Mouse (Mus musculus) kidney, postnatal 0 days (tissue): Measurements from ENCODE around the gene Twnk. TPM values are rescaled to one million over a fixed set of nuclear protein-coding genes. Genes with fewer than 3 reads are reported as not detected.

ENCODE experiments used
- ATAC-seq: fragments of 200-750 bp; cut with Nextera tagmentation; replicated peaks from 2 replicates; pipeline ENCODE4 v1.8.0; 2017; ENCODE audit warnings: low read depth, moderate number of reproducible peaks, moderate TSS enrichment, moderate library complexity; ENCODE audit not compliant: low FRiP score
- DNase-seq: peaks from one replicate; pipeline ENCODE4 v3.0.0-alpha.2; 2016; ENCODE audit warnings: low spot score
- H3K27ac ChIP-seq: fragments of 300-500 bp; sonication (generic); 2 replicates; pipeline ENCODE4 v1.5.1; 2014; ENCODE audit warnings: mild to moderate bottlenecking
- H3K27me3 ChIP-seq: fragments of 300-500 bp; sonication (generic); 2 replicates; pipeline ENCODE4 v1.6.1; 2014; ENCODE audit warnings: low read length, mixed read lengths; ENCODE audit not compliant: insufficient read depth
- H3K36me3 ChIP-seq: fragments of 300-500 bp; sonication (generic); 2 replicates; pipeline ENCODE4 v1.6.1; 2014; ENCODE audit warnings: low read length, mixed read lengths; ENCODE audit not compliant: insufficient read depth
- H3K4me1 ChIP-seq: fragments of 300-500 bp; sonication (generic); replicated peaks from 2 replicates; pipeline ENCODE4 v1.6.1; 2014; ENCODE audit warnings: antibody characterized with exemption, low read length, mixed read lengths; ENCODE audit not compliant: insufficient read depth
- H3K4me2 ChIP-seq: fragments of 300-500 bp; sonication (generic); 2 replicates; pipeline ENCODE4 v1.6.1; 2014; ENCODE audit warnings: mild to moderate bottlenecking, low read length, moderate library complexity, mixed read lengths
- H3K4me3 ChIP-seq: fragments of 300-500 bp; sonication (generic); replicated peaks from 2 replicates; pipeline ENCODE4 v1.5.1; 2014; ENCODE audit warnings: low read depth, low read length
- H3K9ac ChIP-seq: fragments of 300-500 bp; sonication (generic); 2 replicates; pipeline ENCODE4 v1.6.1; 2014; ENCODE audit warnings: low read depth, low read length
- H3K9me3 ChIP-seq: fragments of 300-500 bp; sonication (generic); replicated peaks from 2 replicates; pipeline ENCODE4 v1.6.1; 2016; ENCODE audit warnings: low read length, inconsistent platforms, mixed read lengths
- CTCF ChIP-seq: IDR thresholded peaks from 2 replicates; pipeline ENCODE4 v1.5.1; 2016; ENCODE audit warnings: antibody characterized with exemption, low read depth, mild to moderate bottlenecking, moderate library complexity
- WGBS: fragments of 180-500 bp; shearing (Covaris S2); extraction: QIAGEN DNeasy Blood & Tissue Kit; methylation state at CpG from one replicate; pipeline ENCODE4 v1.1.7; 2014; 5-methylcytosine and 5-hydroxymethylcytosine counted together
- polyA plus RNA-seq: library from polyadenylated mRNA; unstranded; fragments of >200 nt; fragmentation: Nextera tagmentation; extraction: Ambion mirVana; gene quantifications from 2 replicates; pipeline ENCODE4 v1.2.1, GENCODE M21; 2015

Twnk gene
- polyA plus RNA-seq, 1 experiment from 2014 or later, result 15.7 TPM

GRCm38 (mm10) chr19:45058113-45058839 lies 52.8 kb downstream of the Twnk start:
- Histone ChIP-seq H3K4me2 (peak overlapping the region; percentile 64), H3K27me3 (no peaks in the 10 kb centered on the region), H3K4me3 (peak overlapping the region; percentile 41), H3K9ac (peak overlapping the region; percentile 67), H3K27ac (peak overlapping the region; percentile 90), H3K4me1 (peaks cover 13% of the 10 kb centered on the region), H3K36me3 (0 out of 2 replicates have a peak, but pooled peaks cover 6% of the 10 kb centered on the region), H3K9me3 (no peaks in the 10 kb centered on the region)
- no peak for TF ChIP-seq CTCF
- under 1% methylated on average over 34 of the region's 34 CpGs for WGBS
- DNase-seq, result peak; percentile 99
- peak; percentile 91 for ATAC-seq

- H3K9me3 ChIP-seq, result no peaks in the 10 kb centered on the region
- DNase-seq, result no peak
- ATAC-seq, result no peak
Observed at GRCm38 (mm10) chr19:45058841-45059240, 53.4 kb downstream of the Twnk start.

More at GRCm38 (mm10) chr19:45058841-45059240, 53.4 kb downstream of the Twnk start:
- peak overlapping the region; percentile 90 for H3K27ac ChIP-seq
- peak overlapping the region; percentile 41 for H3K4me3 ChIP-seq
- H3K4me1 ChIP-seq, result peaks cover 13% of the 10 kb centered on the region
- TF ChIP-seq CTCF, result no peak
- H3K36me3 ChIP-seq, result 0 out of 2 replicates have a peak, but pooled peaks cover 3% of the 10 kb centered on the region
- WGBS, result under 1% methylated on average over 14 of the region's 14 CpGs
- H3K27me3 ChIP-seq, result 0 out of 2 replicates have a peak, but pooled peaks cover under 1% of the 10 kb centered on the region
- peak overlapping the region; percentile 64 for H3K4me2 ChIP-seq
- peak overlapping the region; percentile 67 for H3K9ac ChIP-seq

Other genes starting within 250 kb of the Twnk start
- 27.4 and 29.6 TPM in 2 replicates for gene Pax2, start 249.6 kb upstream of the Twnk start, polyA plus RNA-seq
- gene Slf2, start 74.5 kb upstream of the Twnk start, polyA plus RNA-seq, result 19.4 and 21.7 TPM in 2 replicates
- 3.2 and 3.7 TPM in 2 replicates for gene Sema4g, start 16.6 kb upstream of the Twnk start, polyA plus RNA-seq
- 78.9 and 79.9 TPM in 2 replicates for gene Mrpl43, start 779 bp downstream of the Twnk start, polyA plus RNA-seq
- 58.6 and 69.5 TPM in 2 replicates for gene Lzts2, start 8.8 kb downstream of the Twnk start, polyA plus RNA-seq
- 0.43 and 0.80 TPM in 2 replicates for gene Pdzd7, start 40.1 kb downstream of the Twnk start, polyA plus RNA-seq
- gene Sfxn3, start 41.8 kb downstream of the Twnk start, polyA plus RNA-seq, result 28.4 and 29.0 TPM in 2 replicates
- 23.6 and 25.0 TPM in 2 replicates for gene Kazald1, start 69.6 kb downstream of the Twnk start, polyA plus RNA-seq
- not detected in 2 replicates for gene Tlx1, start 145.0 kb downstream of the Twnk start, polyA plus RNA-seq
- gene Lbx1, start 230.1 kb downstream of the Twnk start, polyA plus RNA-seq, result 0.04 TPM in 1 of 2 replicates, not detected in the other